In genomic region chr16:84650646-84651045, GRCm38 (mm10) we compare ENCODE assay signal across 26 mouse cellular contexts.
"Had no signal": no experiment of that assay in that cellular context is flagged by ENCODE, and none has a peak within 500 bp of the region (broad histone marks: within the 10 kb centered on the region; RNA-seq: fewer than 3 reads in every experiment).

No protein-coding gene starts in this region.

- H3K27me3 ChIP-seq: heart, embryonic 13.5 days; heart, embryonic 15.5 days; hindbrain, embryonic 13.5 days; hindbrain, embryonic 15.5 days; kidney, embryonic 15.5 days; limb, embryonic 13.5 days; limb, embryonic 15.5 days; liver, embryonic 12.5 days had no signal

- H3K27ac ChIP-seq: heart, adult 2 months; heart, embryonic 13.5 days; heart, embryonic 15.5 days; hindbrain, embryonic 13.5 days; hindbrain, embryonic 15.5 days; hindbrain, postnatal 0 days; kidney, embryonic 15.5 days; kidney, postnatal 0 days; limb, embryonic 13.5 days; limb, embryonic 15.5 days; liver, embryonic 12.5 days; liver, embryonic 14.5 days had no signal

- H3K9me3 ChIP-seq: heart, embryonic 13.5 days; heart, embryonic 15.5 days; hindbrain, embryonic 13.5 days; hindbrain, embryonic 15.5 days; kidney, embryonic 15.5 days; limb, embryonic 13.5 days; limb, embryonic 15.5 days; liver, embryonic 12.5 days had no signal

- H3K4me1 ChIP-seq: heart, embryonic 13.5 days; heart, embryonic 15.5 days; hindbrain, embryonic 13.5 days; hindbrain, embryonic 15.5 days; kidney, embryonic 15.5 days; limb, embryonic 15.5 days; liver, embryonic 12.5 days had no signal

- H3K9ac ChIP-seq: heart, embryonic 13.5 days; heart, embryonic 15.5 days; hindbrain, embryonic 13.5 days; hindbrain, embryonic 15.5 days; kidney, embryonic 15.5 days; limb, embryonic 13.5 days; limb, embryonic 15.5 days; liver, embryonic 12.5 days; liver, embryonic 14.5 days had no signal

- H3K36me3 ChIP-seq: heart, embryonic 13.5 days; heart, embryonic 15.5 days; hindbrain, embryonic 13.5 days; hindbrain, embryonic 15.5 days; kidney, embryonic 15.5 days; limb, embryonic 13.5 days; limb, embryonic 15.5 days; liver, embryonic 12.5 days had no signal

- H3K4me2 ChIP-seq: heart, embryonic 11.5 days; heart, embryonic 13.5 days; heart, embryonic 15.5 days; hindbrain, embryonic 13.5 days; hindbrain, embryonic 15.5 days; kidney, embryonic 15.5 days; limb, embryonic 13.5 days; limb, embryonic 15.5 days; liver, embryonic 12.5 days had no signal

- H3K4me3 ChIP-seq: heart, adult 2 months; heart, embryonic 13.5 days; heart, embryonic 15.5 days; hindbrain, embryonic 13.5 days; hindbrain, embryonic 15.5 days; kidney, embryonic 15.5 days; limb, embryonic 13.5 days; limb, embryonic 15.5 days; liver, embryonic 12.5 days had no signal

- DNase-seq: gastrocnemius, postnatal 14 days; gastrocnemius, postnatal 36 days; heart, adult 11 months; heart, adult 2 months; heart, postnatal 14 days; heart, postnatal 36 days; kidney, adult 11 months; kidney, adult 2 months; kidney, adult 9 months; kidney, postnatal 14 days; kidney, postnatal 36 days; layer of hippocampus, adult 9-11 months; layer of hippocampus, postnatal 36 days; left cerebral cortex, postnatal 4 days had no signal
